Mouse (Mus musculus) liver, embryonic 15.5 days (tissue): ENCODE results near the gene Polr3h. TPM values are rescaled to one million over a fixed set of nuclear protein-coding genes. Genes with fewer than 3 reads are reported as not detected.
A peak's percentile ranks its signal among the peaks of the same experiment; 100 is the strongest.

Experiments
- ATAC-seq: fragments of 200-750 bp; cut with Nextera tagmentation; 2 replicates; pipeline ENCODE4 v1.8.0; 2017; ENCODE audit warnings: moderate number of reproducible peaks, mild to moderate bottlenecking, moderate library complexity; ENCODE audit not compliant: insufficient read depth
- H3K27ac ChIP-seq: fragments of 300-500 bp; sonication (generic); replicated peaks from 2 replicates; pipeline ENCODE4 v1.5.1; 2015; ENCODE audit warnings: mild to moderate bottlenecking, inconsistent platforms
- H3K27me3 ChIP-seq: fragments of 300-500 bp; sonication (generic); 2 replicates; pipeline ENCODE4 v1.6.1; 2015; ENCODE audit warnings: mild to moderate bottlenecking, inconsistent platforms
- H3K36me3 ChIP-seq: fragments of 300-500 bp; sonication (generic); replicated peaks from 2 replicates; pipeline ENCODE4 v1.6.1; 2015; ENCODE audit warnings: moderate library complexity, mild to moderate bottlenecking, inconsistent platforms
- H3K4me1 ChIP-seq: fragments of 300-500 bp; sonication (generic); replicated peaks from 2 replicates; pipeline ENCODE4 v1.6.1; 2015; ENCODE audit warnings: inconsistent platforms
- H3K4me2 ChIP-seq: fragments of 300-500 bp; sonication (generic); 2 replicates; pipeline ENCODE4 v1.6.1; 2015; ENCODE audit warnings: moderate library complexity, mild to moderate bottlenecking, inconsistent platforms
- H3K4me3 ChIP-seq: fragments of 300-500 bp; sonication (generic); replicated peaks from 2 replicates; pipeline ENCODE4 v1.5.1; 2015; ENCODE audit warnings: mild to moderate bottlenecking, inconsistent platforms
- H3K9ac ChIP-seq: fragments of 300-500 bp; sonication (generic); 2 replicates; pipeline ENCODE4 v1.6.1; 2015; ENCODE audit warnings: moderate library complexity, mild to moderate bottlenecking, inconsistent platforms
- H3K9me3 ChIP-seq: fragments of 300-500 bp; sonication (generic); replicated peaks from 2 replicates; pipeline ENCODE4 v1.6.1; 2016; ENCODE audit warnings: inconsistent platforms
- WGBS: fragments of 180-500 bp; shearing (Covaris S2); methylation state at CpG from one replicate; pipeline ENCODE4 v1.1.7; 2015; ENCODE audit warnings: mixed read lengths; ENCODE audit not compliant: insufficient replicate concordance; 5-methylcytosine and 5-hydroxymethylcytosine counted together
- polyA plus RNA-seq: library from polyadenylated mRNA; unstranded; fragments of >200 nt; fragmentation: Nextera tagmentation; extraction: Ambion mirVana; gene quantifications from 2 replicates; pipeline ENCODE4 v1.2.1, GENCODE M21; 2015

Gene Polr3h
- polyA plus RNA-seq, 1 experiment from 2014 or later: 56.9 TPM

- no peak overlapping the region for H3K9ac ChIP-seq
- H3K27me3 ChIP-seq: no peaks in the 10 kb centered on the region
- 85% methylated on average over 7 of the region's 7 CpGs for WGBS
- H3K36me3 ChIP-seq: peaks cover 56% of the 10 kb centered on the region
- no peak for ATAC-seq
- peaks cover 36% of the 10 kb centered on the region for H3K4me1 ChIP-seq
- H3K27ac ChIP-seq: no peak overlapping the region
- no peak overlapping the region for H3K4me3 ChIP-seq
- no peak overlapping the region for H3K4me2 ChIP-seq
- no peaks in the 10 kb centered on the region for H3K9me3 ChIP-seq
These were observed 61.8 kb downstream of the Polr3h start for GRCm38 (mm10) chr15:81864238-81864637.

GRCm38 (mm10) chr15:81860471-81861135, 65.4 kb downstream of the Polr3h start:
- Histone ChIP-seq H3K36me3 (peaks cover 20% of the 10 kb centered on the region), H3K9me3 (no peaks in the 10 kb centered on the region), H3K4me2 (peak overlapping the region; percentile 96), H3K4me1 (peaks cover 52% of the 10 kb centered on the region), H3K27ac (peak overlapping the region; percentile 77), H3K4me3 (peak overlapping the region; percentile 2; the same call in 1 of the 2 replicates), H3K9ac (peak overlapping the region; percentile 15; the same call in 1 of the 2 replicates), H3K27me3 (no peaks in the 10 kb centered on the region)
- no peak for ATAC-seq
- WGBS: 33% methylated on average over 8 of the region's 8 CpGs

GRCm38 (mm10) chr15:81859330-81860255, 66.4 kb downstream of the Polr3h start:
- 1% methylated on average over 39 of the region's 39 CpGs for WGBS
- peaks cover 15% of the 10 kb centered on the region for H3K36me3 ChIP-seq
- H3K9ac ChIP-seq: peak overlapping the region; percentile 95
- peaks cover 61% of the 10 kb centered on the region for H3K4me1 ChIP-seq
- H3K9me3 ChIP-seq: no peaks in the 10 kb centered on the region
- H3K27ac ChIP-seq: peak overlapping the region; percentile 91
- H3K27me3 ChIP-seq: no peaks in the 10 kb centered on the region
- peak overlapping the region; percentile 96 for H3K4me2 ChIP-seq
- peak; percentile 60 for ATAC-seq
- H3K4me3 ChIP-seq: peak overlapping the region; percentile 87

- Histone ChIP-seq H3K4me3 (peak within 1 kb of the TSS; percentile 87), H3K4me1 (peaks cover 64% of the 10 kb centered on the region), H3K4me2 (peak within 1 kb of the TSS; percentile 96), H3K27me3 (no peaks in the 10 kb centered on the region), H3K36me3 (peaks cover 15% of the 10 kb centered on the region), H3K9me3 (no peaks in the 10 kb centered on the region), H3K9ac (peak within 1 kb of the TSS; percentile 95), H3K27ac (peak within 1 kb of the TSS; percentile 91)
- under 1% methylated on average over 44 of the region's 44 CpGs for WGBS
- peak; percentile 8 for ATAC-seq
These were observed 67.3 kb downstream of the Polr3h start, which contains the start of gene Tob2 for GRCm38 (mm10) chr15:81858517-81859329. Gene Tob2 (minus strand): TSS chr15:81858796.

GRCm38 (mm10) chr15:81858138-81858516, 67.9 kb downstream of the Polr3h start:
- under 1% methylated on average over 23 of the region's 23 CpGs for WGBS
- peak overlapping the region; percentile 95 for H3K9ac ChIP-seq
- H3K27me3 ChIP-seq: no peaks in the 10 kb centered on the region
- peaks cover 67% of the 10 kb centered on the region for H3K4me1 ChIP-seq
- H3K27ac ChIP-seq: peak overlapping the region; percentile 91
- no peaks in the 10 kb centered on the region for H3K9me3 ChIP-seq
- H3K36me3 ChIP-seq: peaks cover 18% of the 10 kb centered on the region
- peak; percentile 47 for ATAC-seq
- H3K4me3 ChIP-seq: peak overlapping the region; percentile 87
- H3K4me2 ChIP-seq: peak overlapping the region; percentile 96

- H3K27ac ChIP-seq: peak overlapping the region; percentile 91
- H3K4me3 ChIP-seq: peak overlapping the region; percentile 87
- H3K27me3 ChIP-seq: no peaks in the 10 kb centered on the region
- peaks cover 67% of the 10 kb centered on the region for H3K4me1 ChIP-seq
- H3K9ac ChIP-seq: peak overlapping the region; percentile 95
- peak overlapping the region; percentile 96 for H3K4me2 ChIP-seq
- peak; percentile 19 for ATAC-seq
- WGBS: under 1% methylated on average over 33 of the region's 33 CpGs
- no peaks in the 10 kb centered on the region for H3K9me3 ChIP-seq
- peaks cover 22% of the 10 kb centered on the region for H3K36me3 ChIP-seq
These were observed 68.3 kb downstream of the Polr3h start for GRCm38 (mm10) chr15:81857724-81858116.

- H3K27ac ChIP-seq: peak overlapping the region; percentile 91
- no peak for ATAC-seq
- WGBS: under 1% methylated on average over 14 of the region's 14 CpGs
- H3K4me3 ChIP-seq: peak overlapping the region; percentile 87
- H3K9ac ChIP-seq: peak overlapping the region; percentile 95
- H3K4me2 ChIP-seq: peak overlapping the region; percentile 96
- H3K9me3 ChIP-seq: no peaks in the 10 kb centered on the region
- peaks cover 26% of the 10 kb centered on the region for H3K36me3 ChIP-seq
- H3K4me1 ChIP-seq: peaks cover 67% of the 10 kb centered on the region
- no peaks in the 10 kb centered on the region for H3K27me3 ChIP-seq
These were observed 68.9 kb downstream of the Polr3h start for GRCm38 (mm10) chr15:81856938-81857723.

GRCm38 (mm10) chr15:81856030-81856790, 69.8 kb downstream of the Polr3h start:
- Histone ChIP-seq H3K27ac (peak overlapping the region; percentile 91), H3K9me3 (no peaks in the 10 kb centered on the region), H3K27me3 (no peaks in the 10 kb centered on the region), H3K9ac (peak overlapping the region; percentile 95), H3K36me3 (peaks cover 34% of the 10 kb centered on the region), H3K4me3 (peak overlapping the region; percentile 87), H3K4me1 (peaks cover 66% of the 10 kb centered on the region), H3K4me2 (peak overlapping the region; percentile 96)
- under 1% methylated on average over 28 of the region's 28 CpGs for WGBS
- peak; percentile 85 for ATAC-seq

GRCm38 (mm10) chr15:81853081-81853480, 73.0 kb downstream of the Polr3h start:
- Histone ChIP-seq H3K9ac (no peak overlapping the region), H3K36me3 (peaks cover 59% of the 10 kb centered on the region), H3K4me1 (peaks cover 41% of the 10 kb centered on the region), H3K27ac (peak overlapping the region; percentile 53; the same call in 1 of the 2 replicates), H3K4me3 (no peak overlapping the region), H3K27me3 (no peaks in the 10 kb centered on the region), H3K9me3 (no peaks in the 10 kb centered on the region), H3K4me2 (no peak overlapping the region)
- 69% methylated on average over 7 of the region's 7 CpGs for WGBS
- ATAC-seq: no peak
